Mouse (Mus musculus) hindbrain, embryonic 12.5 days (tissue): ENCODE results near the gene Gm49318. TPM values are rescaled to one million over a fixed set of nuclear protein-coding genes. Genes with fewer than 3 reads are reported as not detected.
A peak's percentile ranks its signal among the peaks of the same experiment; 100 is the strongest.

Source experiments
- ATAC-seq: fragments of 200-750 bp; cut with Nextera tagmentation; 2 replicates; pipeline ENCODE4 v1.8.0; 2017; ENCODE audit warnings: moderate TSS enrichment; ENCODE audit not compliant: low FRiP score
- H3K27ac ChIP-seq: fragments of 300-500 bp; sonication (generic); 2 replicates; pipeline ENCODE4 v1.5.1; 2016; ENCODE audit warnings: mild to moderate bottlenecking
- H3K27me3 ChIP-seq: fragments of 300-500 bp; sonication (generic); 2 replicates; pipeline ENCODE4 v1.6.1; 2016; ENCODE audit warnings: mild to moderate bottlenecking
- H3K36me3 ChIP-seq: fragments of 300-500 bp; sonication (generic); 2 replicates; pipeline ENCODE4 v1.6.1; 2016; ENCODE audit warnings: mild to moderate bottlenecking
- H3K4me1 ChIP-seq: fragments of 300-500 bp; sonication (generic); 2 replicates; pipeline ENCODE4 v1.6.1; 2016
- H3K4me2 ChIP-seq: fragments of 300-500 bp; sonication (generic); replicated peaks from 2 replicates; pipeline ENCODE4 v1.6.1; 2016; ENCODE audit warnings: mild to moderate bottlenecking
- H3K4me3 ChIP-seq: fragments of 300-500 bp; sonication (generic); 2 replicates; pipeline ENCODE4 v1.5.1; 2016; ENCODE audit warnings: mild to moderate bottlenecking
- H3K9ac ChIP-seq: fragments of 300-500 bp; sonication (generic); 2 replicates; pipeline ENCODE4 v1.6.1; 2016; ENCODE audit warnings: mild to moderate bottlenecking, moderate library complexity
- H3K9me3 ChIP-seq: fragments of 300-500 bp; sonication (generic); replicated peaks from 2 replicates; pipeline ENCODE4 v1.6.1; 2016; ENCODE audit warnings: mild to moderate bottlenecking
- WGBS: fragments of 180-500 bp; shearing (Covaris S2); methylation state at CpG from one replicate; pipeline ENCODE4 v1.1.7; 2016; 5-methylcytosine and 5-hydroxymethylcytosine counted together
- polyA plus RNA-seq: library from polyadenylated mRNA; unstranded; fragments of >200 nt; fragmentation: Nextera tagmentation; extraction: Ambion mirVana; gene quantifications from 2 replicates; pipeline ENCODE4 v1.2.1, GENCODE M21; 2016

The Gm49318 gene
- polyA plus RNA-seq, 1 experiment from 2014 or later: not detected

- Histone ChIP-seq H3K9ac (no peak overlapping the region), H3K27me3 (no peaks in the 10 kb centered on the region), H3K36me3 (peaks cover 64% of the 10 kb centered on the region), H3K4me2 (no peak overlapping the region), H3K9me3 (no peaks in the 10 kb centered on the region), H3K4me1 (peaks cover 15% of the 10 kb centered on the region), H3K4me3 (no peak overlapping the region), H3K27ac (no peak overlapping the region)
- WGBS: 97% methylated on average over 11 of the region's 11 CpGs
- no peak for ATAC-seq
These were observed 5.4 kb downstream of the Gm49318 start for GRCm38 (mm10) chr9:22065642-22066041.

- WGBS: 100% methylated on average over 3 of the region's 3 CpGs
- ATAC-seq: no peak
These were observed 6.7 kb downstream of the Gm49318 start for GRCm38 (mm10) chr9:22064341-22064740.

GRCm38 (mm10) chr9:22061339-22061738 lies 9.7 kb downstream of the Gm49318 start:
- 91% methylated on average over 2 of the region's 2 CpGs for WGBS
- Histone ChIP-seq H3K27ac (no peak overlapping the region), H3K4me3 (no peak overlapping the region), H3K4me1 (no peaks in the 10 kb centered on the region), H3K9ac (no peak overlapping the region), H3K27me3 (no peaks in the 10 kb centered on the region), H3K4me2 (no peak overlapping the region), H3K36me3 (peaks cover 84% of the 10 kb centered on the region), H3K9me3 (0 out of 2 replicates have a peak, but pooled peaks cover 4% of the 10 kb centered on the region)
- no peak for ATAC-seq

More at GRCm38 (mm10) chr9:22064341-22064740, 6.7 kb downstream of the Gm49318 start:
- no peak overlapping the region for H3K4me3 ChIP-seq
- 0 out of 2 replicates have a peak, but pooled peaks cover 2% of the 10 kb centered on the region for H3K9me3 ChIP-seq
- peaks cover 69% of the 10 kb centered on the region for H3K36me3 ChIP-seq
- H3K4me2 ChIP-seq: no peak overlapping the region
- H3K4me1 ChIP-seq: 0 out of 2 replicates have a peak, but pooled peaks cover 3% of the 10 kb centered on the region
- H3K27me3 ChIP-seq: no peaks in the 10 kb centered on the region
- no peak overlapping the region for H3K27ac ChIP-seq
- no peak overlapping the region for H3K9ac ChIP-seq

GRCm38 (mm10) chr9:22058011-22058424 lies 13.0 kb downstream of the Gm49318 start:
- Histone ChIP-seq H3K36me3 (peaks cover 54% of the 10 kb centered on the region), H3K4me1 (peaks cover 8% of the 10 kb centered on the region), H3K27ac (no peak overlapping the region), H3K4me2 (no peak overlapping the region), H3K9me3 (0 out of 2 replicates have a peak, but pooled peaks cover 4% of the 10 kb centered on the region), H3K27me3 (peaks cover 19% of the 10 kb centered on the region), H3K4me3 (no peak overlapping the region), H3K9ac (peak overlapping the region; percentile 13; the same call in 1 of the 2 replicates)
- 95% methylated on average over 9 of the region's 9 CpGs for WGBS
- ATAC-seq: no peak

GRCm38 (mm10) chr9:22057031-22057517 lies 14.0 kb downstream of the Gm49318 start:
- WGBS: 94% methylated on average over 9 of the region's 9 CpGs
- Histone ChIP-seq H3K4me1 (peaks cover 11% of the 10 kb centered on the region), H3K9ac (no peak overlapping the region), H3K27me3 (peaks cover 28% of the 10 kb centered on the region), H3K27ac (no peak overlapping the region), H3K4me2 (no peak overlapping the region), H3K4me3 (no peak overlapping the region), H3K9me3 (0 out of 2 replicates have a peak, but pooled peaks cover 4% of the 10 kb centered on the region), H3K36me3 (peaks cover 45% of the 10 kb centered on the region)
- ATAC-seq: no peak

- Histone ChIP-seq H3K27me3 (peaks cover 34% of the 10 kb centered on the region), H3K9me3 (0 out of 2 replicates have a peak, but pooled peaks cover 4% of the 10 kb centered on the region), H3K4me2 (no peak overlapping the region), H3K27ac (no peak overlapping the region), H3K36me3 (peaks cover 39% of the 10 kb centered on the region), H3K4me3 (no peak overlapping the region), H3K4me1 (peaks cover 12% of the 10 kb centered on the region), H3K9ac (no peak overlapping the region)
- ATAC-seq: no peak
- 82% methylated on average over 9 of the region's 9 CpGs for WGBS
These were observed 14.7 kb downstream of the Gm49318 start for GRCm38 (mm10) chr9:22056303-22056910.

GRCm38 (mm10) chr9:22055713-22056112 lies 15.3 kb downstream of the Gm49318 start:
- Histone ChIP-seq H3K4me1 (peaks cover 12% of the 10 kb centered on the region), H3K9me3 (0 out of 2 replicates have a peak, but pooled peaks cover 4% of the 10 kb centered on the region), H3K27me3 (peaks cover 41% of the 10 kb centered on the region), H3K4me3 (no peak overlapping the region), H3K4me2 (no peak overlapping the region), H3K9ac (no peak overlapping the region), H3K27ac (no peak overlapping the region), H3K36me3 (peaks cover 32% of the 10 kb centered on the region)
- 41% methylated on average over 29 of the region's 29 CpGs for WGBS
- no peak for ATAC-seq

- H3K27me3 ChIP-seq: peaks cover 49% of the 10 kb centered on the region
- no peak overlapping the region for H3K9ac ChIP-seq
- H3K4me3 ChIP-seq: peak overlapping the region; percentile 14; the same call in 1 of the 2 replicates
- H3K36me3 ChIP-seq: peaks cover 28% of the 10 kb centered on the region
- ATAC-seq: peak; percentile 20
- peaks cover 16% of the 10 kb centered on the region for H3K4me1 ChIP-seq
- H3K27ac ChIP-seq: no peak overlapping the region
- 0 out of 2 replicates have a peak, but pooled peaks cover 4% of the 10 kb centered on the region for H3K9me3 ChIP-seq
- peak overlapping the region; percentile 38 for H3K4me2 ChIP-seq
- WGBS: 2% methylated on average over 32 of the region's 32 CpGs
These were observed 16.5 kb downstream of the Gm49318 start for GRCm38 (mm10) chr9:22054411-22055076.

GRCm38 (mm10) chr9:22053657-22054056 lies 17.4 kb downstream of the Gm49318 start:
- peaks cover 25% of the 10 kb centered on the region for H3K4me1 ChIP-seq
- H3K9ac ChIP-seq: no peak overlapping the region
- H3K27ac ChIP-seq: no peak overlapping the region
- peaks cover 23% of the 10 kb centered on the region for H3K36me3 ChIP-seq
- H3K4me2 ChIP-seq: no peak overlapping the region
- peaks cover 49% of the 10 kb centered on the region for H3K27me3 ChIP-seq
- no peak for ATAC-seq
- 36% methylated on average over 6 of the region's 7 CpGs for WGBS
- H3K4me3 ChIP-seq: no peak overlapping the region
- H3K9me3 ChIP-seq: no peaks in the 10 kb centered on the region

GRCm38 (mm10) chr9:22051958-22052254 lies 19.2 kb downstream of the Gm49318 start, which contains the start of gene Elavl3:
Elavl3 (minus strand) TSS chr9:22052023.
- peak within 1 kb of the TSS; percentile 89 for H3K4me3 ChIP-seq
- H3K36me3 ChIP-seq: peaks cover 6% of the 10 kb centered on the region; the same call in 1 of the 2 replicates
- H3K27me3 ChIP-seq: peaks cover 49% of the 10 kb centered on the region
- peak; percentile 67 for ATAC-seq
- H3K4me1 ChIP-seq: peaks cover 42% of the 10 kb centered on the region
- under 1% methylated on average over 17 of the region's 28 CpGs for WGBS
- H3K9ac ChIP-seq: peak within 1 kb of the TSS; percentile 97
- H3K9me3 ChIP-seq: no peaks in the 10 kb centered on the region
- H3K27ac ChIP-seq: peak within 1 kb of the TSS; percentile 94
- peak within 1 kb of the TSS; percentile 69 for H3K4me2 ChIP-seq

- ATAC-seq: peak; percentile 44
- Histone ChIP-seq H3K9ac (peak overlapping the region; percentile 97), H3K4me3 (peak overlapping the region; percentile 89), H3K4me2 (peak overlapping the region; percentile 69), H3K36me3 (0 out of 2 replicates have a peak, but pooled peaks cover under 1% of the 10 kb centered on the region), H3K9me3 (no peaks in the 10 kb centered on the region), H3K27me3 (peaks cover 49% of the 10 kb centered on the region), H3K27ac (peak overlapping the region; percentile 94), H3K4me1 (peaks cover 43% of the 10 kb centered on the region)
- WGBS: 2% methylated on average over 54 of the region's 67 CpGs
These were observed 19.7 kb downstream of the Gm49318 start for GRCm38 (mm10) chr9:22051161-22051957.
